Mouse (Mus musculus): ENCODE data around the gene Kdm4c.
"Not testable (repeated sequence)": the region's sequence is repeated elsewhere in the genome, so short reads cannot be mapped to it uniquely, and the experiment has no call there.

The Kdm4c gene

GRCm38 (mm10) chr4:74242176-74242575, at the start of gene Kdm4c:
Kdm4c (plus strand) TSS chr4:74242497.
- no peak for DNase-seq (ENCODE audit: low spot score in 2 of 2)

GRCm38 (mm10) chr4:74201281-74201811, 41.0 kb upstream of the Kdm4c start:
- no peak for DNase-seq (ENCODE audit: low spot score in 2 of 2)

- not testable (repeated sequence) for DNase-seq (ENCODE audit: low spot score in 2 of 2)
These were observed 20.5 kb upstream of the Kdm4c start for GRCm38 (mm10) chr4:74221780-74222179.

- DNase-seq (ENCODE audit: low spot score in 2 of 2) = no peak
These were observed 19.9 kb upstream of the Kdm4c start for GRCm38 (mm10) chr4:74222360-74222759.

GRCm38 (mm10) chr4:74224210-74224609, 18.1 kb upstream of the Kdm4c start:
- DNase-seq (ENCODE audit: low spot score in 2 of 2) = no peak

GRCm38 (mm10) chr4:74230994-74231393, 11.3 kb upstream of the Kdm4c start:
- DNase-seq (ENCODE audit: low spot score in 2 of 2) = peak in 1 of 2 experiments; percentile 23

GRCm38 (mm10) chr4:74231405-74231804, 10.9 kb upstream of the Kdm4c start:
- peak in 1 of 2 experiments; percentile 46 for DNase-seq (ENCODE audit: low spot score in 2 of 2)

- no peak for DNase-seq (ENCODE audit: low spot score in 2 of 2)
These were observed 8.8 kb upstream of the Kdm4c start for GRCm38 (mm10) chr4:74233534-74233933.

GRCm38 (mm10) chr4:74251348-74252244, 9.3 kb downstream of the Kdm4c start:
- peak; percentile 83 to 94 for DNase-seq (ENCODE audit: low spot score in 2 of 2)

- peak in 1 of 2 experiments; percentile 38 for DNase-seq (ENCODE audit: low spot score in 2 of 2)
These were observed 10.2 kb downstream of the Kdm4c start for GRCm38 (mm10) chr4:74252245-74253105.

GRCm38 (mm10) chr4:74257882-74258281, 15.6 kb downstream of the Kdm4c start:
- no peak for DNase-seq (ENCODE audit: low spot score in 2 of 2)

GRCm38 (mm10) chr4:74258538-74258937, 16.2 kb downstream of the Kdm4c start:
- no peak for DNase-seq (ENCODE audit: low spot score in 2 of 2)

- DNase-seq (ENCODE audit: low spot score in 2 of 2) = no peak
These were observed 17.0 kb downstream of the Kdm4c start for GRCm38 (mm10) chr4:74259331-74259730.

- no peak for DNase-seq (ENCODE audit: low spot score in 2 of 2)
These were observed 19.6 kb downstream of the Kdm4c start for GRCm38 (mm10) chr4:74261879-74262278.

- DNase-seq (ENCODE audit: low spot score in 2 of 2) = no peak
These were observed 22.2 kb downstream of the Kdm4c start for GRCm38 (mm10) chr4:74264428-74264955.

- DNase-seq (ENCODE audit: low spot score in 2 of 2) = no peak
These were observed 28.9 kb downstream of the Kdm4c start for GRCm38 (mm10) chr4:74271180-74271579.

- DNase-seq (ENCODE audit: low spot score in 2 of 2) = no peak
These were observed 35.2 kb downstream of the Kdm4c start for GRCm38 (mm10) chr4:74277486-74277885.

GRCm38 (mm10) chr4:74280170-74280569, 37.9 kb downstream of the Kdm4c start:
- DNase-seq (ENCODE audit: low spot score in 2 of 2) = no peak

GRCm38 (mm10) chr4:74287851-74288250, 45.6 kb downstream of the Kdm4c start:
- no peak for DNase-seq (ENCODE audit: low spot score in 2 of 2)

- no peak for DNase-seq (ENCODE audit: low spot score in 2 of 2)
These were observed 52.4 kb downstream of the Kdm4c start for GRCm38 (mm10) chr4:74294726-74295125.

GRCm38 (mm10) chr4:74305315-74306105, 63.2 kb downstream of the Kdm4c start:
- no peak for DNase-seq (ENCODE audit: low spot score in 2 of 2)

Data from spleen, postnatal 10 days (tissue).